Mouse (Mus musculus): ENCODE data around the gene Mapk11. TPM values are rescaled to one million over a fixed set of nuclear protein-coding genes. Genes with fewer than 3 reads are reported as not detected.

Mapk11 gene
- polyA plus RNA-seq, 1 experiment from 2014 or later: 5.9 TPM

GRCm38 (mm10) chr15:89173024-89173905 lies 23.8 kb upstream of the Mapk11 start:
- ATAC-seq (ENCODE audit: insufficient read depth, low FRiP score, low read depth): no peak; the same call in 1 of the 2 replicates
- Histone ChIP-seq H3K4me3 (replicated peaks) (peak overlapping the region; percentile 54), H3K27ac (peak overlapping the region; percentile 42), H3K9me3 (no peaks in the 10 kb centered on the region), H3K36me3 (no peaks in the 10 kb centered on the region), H3K9ac (peak overlapping the region; percentile 61), H3K27me3 (replicated peaks) (no peaks in the 10 kb centered on the region), H3K4me1 (peaks cover 95% of the 10 kb centered on the region), H3K4me2 (peak overlapping the region; percentile 99)
- WGBS: under 1% methylated on average over 65 of the region's 65 CpGs

- no peak for ATAC-seq (ENCODE audit: insufficient read depth, low FRiP score, low read depth)
- peaks cover 8% of the 10 kb centered on the region for H3K36me3 ChIP-seq
- H3K9ac ChIP-seq: no peak overlapping the region
- peak overlapping the region; percentile 99 for H3K4me2 ChIP-seq
- H3K4me1 ChIP-seq: peaks cover 86% of the 10 kb centered on the region
- H3K4me3 ChIP-seq (replicated peaks): peak overlapping the region; percentile 54
- peak overlapping the region; percentile 42; the same call in 1 of the 2 replicates for H3K27ac ChIP-seq
- no peaks in the 10 kb centered on the region for H3K9me3 ChIP-seq
- WGBS: 45% methylated on average over 17 of the region's 17 CpGs
- no peaks in the 10 kb centered on the region for H3K27me3 ChIP-seq (replicated peaks)
These were observed 23.0 kb upstream of the Mapk11 start for GRCm38 (mm10) chr15:89172276-89172935.

GRCm38 (mm10) chr15:89171526-89172051 lies 22.2 kb upstream of the Mapk11 start:
- H3K27me3 ChIP-seq (replicated peaks): no peaks in the 10 kb centered on the region
- no peak for ATAC-seq (ENCODE audit: insufficient read depth, low FRiP score, low read depth)
- no peak overlapping the region for H3K27ac ChIP-seq
- no peak overlapping the region for H3K4me3 ChIP-seq (replicated peaks)
- 83% methylated on average over 5 of the region's 5 CpGs for WGBS
- H3K4me2 ChIP-seq: no peak overlapping the region
- H3K36me3 ChIP-seq: peaks cover 16% of the 10 kb centered on the region
- H3K4me1 ChIP-seq: peaks cover 78% of the 10 kb centered on the region
- H3K9me3 ChIP-seq: no peaks in the 10 kb centered on the region
- no peak overlapping the region for H3K9ac ChIP-seq

DNA sequence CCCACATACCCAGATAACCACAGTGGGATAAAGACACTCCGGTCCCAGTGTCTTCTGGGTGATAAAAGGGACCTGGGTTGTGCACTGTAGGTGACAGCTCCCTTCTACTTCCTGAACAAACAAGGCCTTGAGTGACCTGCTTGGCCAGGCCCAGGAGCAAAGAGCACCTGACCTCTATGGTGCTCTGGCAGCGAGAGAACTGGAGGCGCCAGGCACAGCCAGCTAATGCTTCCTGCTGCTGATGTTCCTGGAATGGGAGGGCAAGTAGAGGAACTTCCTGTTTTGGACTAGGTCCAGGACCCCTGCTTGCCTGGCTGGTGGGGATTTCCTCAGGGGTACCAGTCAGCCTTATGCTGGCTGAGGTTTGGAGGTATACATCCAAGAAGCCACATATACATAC lies 20.7 kb upstream of the Mapk11 start:
- Histone ChIP-seq H3K27me3 (replicated peaks) (no peaks in the 10 kb centered on the region), H3K36me3 (peaks cover 31% of the 10 kb centered on the region), H3K9me3 (no peaks in the 10 kb centered on the region), H3K9ac (no peak overlapping the region), H3K4me3 (replicated peaks) (no peak overlapping the region), H3K27ac (peak overlapping the region; percentile 74), H3K4me2 (no peak overlapping the region), H3K4me1 (peaks cover 64% of the 10 kb centered on the region)
- WGBS: 32% methylated on average over 3 of the region's 3 CpGs
- ATAC-seq (ENCODE audit: insufficient read depth, low FRiP score, low read depth): no peak

- peak overlapping the region; percentile 74 for H3K27ac ChIP-seq
- peaks cover 37% of the 10 kb centered on the region for H3K36me3 ChIP-seq
- no peak overlapping the region for H3K9ac ChIP-seq
- 13% methylated on average over 10 of the region's 10 CpGs for WGBS
- no peak overlapping the region for H3K4me3 ChIP-seq (replicated peaks)
- peak; percentile 77 for ATAC-seq (ENCODE audit: insufficient read depth, low FRiP score, low read depth)
- H3K4me1 ChIP-seq: peaks cover 57% of the 10 kb centered on the region
- H3K9me3 ChIP-seq: no peaks in the 10 kb centered on the region
- no peaks in the 10 kb centered on the region for H3K27me3 ChIP-seq (replicated peaks)
- H3K4me2 ChIP-seq: peak overlapping the region; percentile 29
These were observed 20.0 kb upstream of the Mapk11 start for GRCm38 (mm10) chr15:89169431-89169830.

- H3K9ac ChIP-seq: no peak overlapping the region
- H3K27ac ChIP-seq: peak overlapping the region; percentile 74
- no peaks in the 10 kb centered on the region for H3K27me3 ChIP-seq (replicated peaks)
- peaks cover 42% of the 10 kb centered on the region for H3K36me3 ChIP-seq
- peaks cover 52% of the 10 kb centered on the region for H3K4me1 ChIP-seq
- no peak for ATAC-seq (ENCODE audit: insufficient read depth, low FRiP score, low read depth)
- peak overlapping the region; percentile 29 for H3K4me2 ChIP-seq
- H3K4me3 ChIP-seq (replicated peaks): no peak overlapping the region
- no peaks in the 10 kb centered on the region for H3K9me3 ChIP-seq
- 39% methylated on average over 10 of the region's 10 CpGs for WGBS
These were observed 19.5 kb upstream of the Mapk11 start for GRCm38 (mm10) chr15:89168922-89169321.

- ATAC-seq (ENCODE audit: insufficient read depth, low FRiP score, low read depth): no peak
- Histone ChIP-seq H3K27me3 (replicated peaks) (no peaks in the 10 kb centered on the region), H3K4me1 (peaks cover 21% of the 10 kb centered on the region), H3K9me3 (no peaks in the 10 kb centered on the region), H3K27ac (no peak overlapping the region), H3K36me3 (peaks cover 74% of the 10 kb centered on the region), H3K4me3 (replicated peaks) (no peak overlapping the region), H3K9ac (no peak overlapping the region), H3K4me2 (no peak overlapping the region)
- WGBS: 94% methylated on average over 12 of the region's 12 CpGs
These were observed 16.1 kb upstream of the Mapk11 start for GRCm38 (mm10) chr15:89165478-89165877.

DNA sequence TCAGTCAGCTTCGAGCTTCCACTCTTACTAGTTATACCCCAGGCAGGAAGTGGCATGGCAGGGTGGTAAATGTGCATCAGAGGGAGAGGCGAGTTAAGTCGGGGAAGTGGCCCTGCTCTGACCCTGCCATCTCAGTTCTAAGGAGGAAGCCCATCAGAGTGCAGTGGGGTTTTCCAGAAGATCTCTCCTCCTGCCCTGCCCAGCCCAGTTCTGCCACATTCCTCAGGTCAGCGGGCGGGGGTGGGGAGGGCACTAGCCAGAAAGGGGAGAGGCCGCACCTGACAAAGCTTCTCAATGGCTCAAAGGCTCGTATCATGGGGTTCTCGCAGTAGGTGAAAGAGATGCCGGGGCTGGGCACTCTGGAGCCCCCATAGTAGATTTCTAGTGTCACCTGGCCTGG lies 12.0 kb upstream of the Mapk11 start:
- Histone ChIP-seq H3K9ac (no peak overlapping the region), H3K36me3 (peaks cover 95% of the 10 kb centered on the region), H3K27me3 (replicated peaks) (no peaks in the 10 kb centered on the region), H3K4me2 (no peak overlapping the region), H3K27ac (no peak overlapping the region), H3K4me1 (0 out of 2 replicates have a peak, but pooled peaks cover 2% of the 10 kb centered on the region), H3K9me3 (no peaks in the 10 kb centered on the region), H3K4me3 (replicated peaks) (no peak overlapping the region)
- 65% methylated on average over 9 of the region's 9 CpGs for WGBS
- ATAC-seq (ENCODE audit: insufficient read depth, low FRiP score, low read depth): 0 out of 2 replicates have a peak, but pooled peaks have one; percentile 32

DNA sequence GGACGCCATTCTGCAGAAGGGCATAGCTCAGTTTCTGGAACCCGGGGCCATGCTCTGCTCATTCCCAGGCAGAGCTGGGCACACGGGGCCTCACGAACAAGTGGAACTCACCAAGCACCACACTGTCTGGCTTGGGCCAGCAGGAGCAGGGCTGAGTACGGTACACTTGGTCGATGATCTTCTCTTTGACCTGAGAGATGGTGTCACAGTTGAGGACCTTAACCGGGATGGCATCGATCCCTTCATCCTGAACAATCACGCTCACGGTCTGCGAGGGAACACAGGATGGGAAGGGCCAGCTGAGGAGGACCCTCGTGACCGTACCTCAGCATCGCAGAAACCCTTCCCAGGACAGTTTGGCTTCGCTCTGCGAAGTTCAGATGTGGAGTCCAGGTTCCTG lies 9.1 kb upstream of the Mapk11 start:
- Histone ChIP-seq H3K9ac (no peak overlapping the region), H3K4me3 (replicated peaks) (no peak overlapping the region), H3K4me1 (0 out of 2 replicates have a peak, but pooled peaks cover 2% of the 10 kb centered on the region), H3K4me2 (no peak overlapping the region), H3K27me3 (replicated peaks) (no peaks in the 10 kb centered on the region), H3K36me3 (peaks cover 84% of the 10 kb centered on the region), H3K27ac (no peak overlapping the region), H3K9me3 (no peaks in the 10 kb centered on the region)
- WGBS: 94% methylated on average over 16 of the region's 16 CpGs
- ATAC-seq (ENCODE audit: insufficient read depth, low FRiP score, low read depth): no peak

GRCm38 (mm10) chr15:89157954-89158353 lies 8.5 kb upstream of the Mapk11 start:
- Histone ChIP-seq H3K36me3 (peaks cover 79% of the 10 kb centered on the region), H3K27me3 (replicated peaks) (no peaks in the 10 kb centered on the region), H3K9me3 (no peaks in the 10 kb centered on the region), H3K4me2 (no peak overlapping the region), H3K9ac (no peak overlapping the region), H3K4me1 (0 out of 2 replicates have a peak, but pooled peaks cover 2% of the 10 kb centered on the region), H3K4me3 (replicated peaks) (no peak overlapping the region), H3K27ac (no peak overlapping the region)
- 0 out of 2 replicates have a peak, but pooled peaks have one; percentile 15 for ATAC-seq (ENCODE audit: insufficient read depth, low FRiP score, low read depth)
- 49% methylated on average over 7 of the region's 7 CpGs for WGBS

DNA sequence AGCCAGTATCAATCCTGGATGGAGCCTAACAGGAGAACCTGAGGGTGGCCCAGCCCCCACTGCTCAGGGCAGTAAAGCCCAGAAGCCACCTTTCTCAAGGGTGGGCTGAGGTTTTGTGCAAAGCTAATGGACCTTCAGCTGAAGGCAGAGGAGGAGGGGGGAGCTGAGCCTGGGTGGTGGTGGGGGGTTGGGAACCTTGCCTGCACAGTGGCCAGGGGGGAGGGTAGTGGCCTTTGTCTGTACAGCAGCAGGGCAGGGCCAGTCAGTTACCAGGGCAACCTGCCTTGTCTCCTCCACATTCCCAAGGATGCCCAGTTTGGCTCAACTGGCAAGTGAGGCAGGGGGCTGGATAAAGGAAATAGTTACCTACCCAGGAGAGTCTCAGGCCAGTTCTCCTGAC lies 2.9 kb upstream of the Mapk11 start:
- Histone ChIP-seq H3K4me3 (replicated peaks) (no peak overlapping the region), H3K27ac (no peak overlapping the region), H3K4me1 (peaks cover 19% of the 10 kb centered on the region), H3K36me3 (peaks cover 26% of the 10 kb centered on the region), H3K27me3 (replicated peaks) (peaks cover 24% of the 10 kb centered on the region), H3K9me3 (no peaks in the 10 kb centered on the region), H3K4me2 (no peak overlapping the region), H3K9ac (no peak overlapping the region)
- no peak for ATAC-seq (ENCODE audit: insufficient read depth, low FRiP score, low read depth)

- 4% methylated on average over 13 of the region's 13 CpGs for WGBS
- Histone ChIP-seq H3K4me3 (replicated peaks) (peak overlapping the region; percentile 63), H3K9ac (no peak overlapping the region; the same call in 1 of the 2 replicates), H3K36me3 (peaks cover 3% of the 10 kb centered on the region; the same call in 1 of the 2 replicates), H3K9me3 (no peaks in the 10 kb centered on the region), H3K27me3 (replicated peaks) (peaks cover 45% of the 10 kb centered on the region), H3K27ac (no peak overlapping the region), H3K4me1 (peaks cover 29% of the 10 kb centered on the region), H3K4me2 (peak overlapping the region; percentile 93)
- no peak for ATAC-seq (ENCODE audit: insufficient read depth, low FRiP score, low read depth)
These were observed 588 bp upstream of the Mapk11 start for GRCm38 (mm10) chr15:89150041-89150390.

All from stomach, embryonic 15.5 days (tissue).